Mouse (Mus musculus) adrenal gland, postnatal 10 days (tissue): ENCODE results near the gene Cenpx. TPM values are rescaled to one million over a fixed set of nuclear protein-coding genes. Genes with fewer than 3 reads are reported as not detected.
"Not testable (repeated sequence)": the region's sequence is repeated elsewhere in the genome, so short reads cannot be mapped to it uniquely, and the experiment has no call there.

ENCODE experiments used
- DNase-seq: peaks from one replicate; pipeline ENCODE4 v3.0.0; 2021; ENCODE audit warnings: mixed read lengths
- total RNA-seq, 2 experiments: library from RNA; stranded (reverse); gene quantifications; 2 replicates each; pipeline ENCODE4 v1.2.3; 2021

Gene Cenpx
- total RNA-seq, 2 experiments from 2014 or later, result 47.6 to 51.3 TPM

DNA sequence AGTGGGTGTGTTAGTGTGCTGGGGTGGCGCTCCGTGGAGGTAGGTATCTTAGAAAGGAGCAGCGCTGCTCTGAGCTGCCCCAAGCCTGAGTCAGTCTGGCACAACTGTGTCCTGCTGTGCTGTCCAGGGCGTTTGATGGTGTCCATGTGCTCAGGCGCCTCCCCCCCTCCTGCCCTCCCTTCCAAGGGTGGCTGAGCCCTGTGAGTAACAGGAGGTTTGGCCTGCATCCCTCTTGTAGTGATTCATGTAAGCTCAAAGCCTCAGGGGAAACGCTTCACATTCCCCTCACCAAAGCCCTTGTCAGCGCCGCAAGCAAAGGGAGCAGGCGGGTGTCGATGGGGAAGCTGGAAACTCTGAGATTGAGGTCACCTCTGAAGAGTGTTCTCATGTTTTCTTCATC lies 15.8 kb downstream of the Cenpx start:
- DNase-seq, result peak; percentile 80

GRCm38 (mm10) chr11:120696568-120696967 lies 17.0 kb downstream of the Cenpx start:
- DNase-seq, result no peak

GRCm38 (mm10) chr11:120695641-120696040 lies 17.9 kb downstream of the Cenpx start:
- peak; percentile 60 for DNase-seq

DNA sequence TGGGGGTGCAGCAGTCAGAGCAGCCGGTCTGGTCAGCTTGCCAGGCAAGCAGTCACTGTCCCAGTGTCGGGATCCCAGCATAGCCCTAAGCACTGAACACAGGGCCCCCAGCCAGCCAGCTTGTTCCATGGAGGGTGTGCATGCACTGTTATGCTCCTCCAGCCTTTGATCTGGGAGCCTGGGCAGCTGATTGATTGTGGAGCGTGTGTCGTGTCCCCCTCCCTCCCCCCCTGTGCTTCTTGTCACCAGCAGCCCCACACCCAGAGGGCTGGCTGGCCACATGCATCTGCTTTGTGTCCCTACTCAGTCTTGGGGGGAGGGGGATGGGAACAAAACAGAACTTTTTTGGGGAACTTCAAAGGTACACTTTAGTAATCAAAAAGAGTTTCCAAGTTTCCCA lies 18.4 kb downstream of the Cenpx start:
- peak; percentile 56 for DNase-seq

DNA sequence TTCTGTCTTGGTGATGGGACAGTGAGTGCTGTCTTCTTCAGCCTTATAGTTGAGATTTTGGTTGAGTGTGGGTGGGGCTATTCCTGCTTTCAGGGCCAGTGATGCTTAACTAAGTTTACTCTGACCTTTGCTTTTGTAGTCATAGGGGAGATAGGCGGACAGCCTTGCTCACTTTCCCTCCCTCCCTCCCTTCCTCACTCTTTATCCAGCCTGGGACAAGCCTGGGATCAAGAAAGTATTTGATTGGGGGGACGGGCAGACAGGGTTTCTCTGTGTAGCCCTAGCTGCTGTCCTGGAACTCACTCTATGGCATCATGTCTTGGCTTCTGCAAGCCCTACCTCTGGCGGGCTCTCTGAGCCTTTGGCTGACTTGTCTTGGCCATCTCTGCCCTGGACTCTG lies 20.1 kb downstream of the Cenpx start:
- no peak for DNase-seq

- DNase-seq, result no peak
Observed at GRCm38 (mm10) chr11:120692471-120693011, 21.0 kb downstream of the Cenpx start.

GRCm38 (mm10) chr11:120689365-120689764 lies 24.2 kb downstream of the Cenpx start:
- no peak for DNase-seq

GRCm38 (mm10) chr11:120686650-120687272 lies 26.8 kb downstream of the Cenpx start:
- DNase-seq, result no peak

DNA sequence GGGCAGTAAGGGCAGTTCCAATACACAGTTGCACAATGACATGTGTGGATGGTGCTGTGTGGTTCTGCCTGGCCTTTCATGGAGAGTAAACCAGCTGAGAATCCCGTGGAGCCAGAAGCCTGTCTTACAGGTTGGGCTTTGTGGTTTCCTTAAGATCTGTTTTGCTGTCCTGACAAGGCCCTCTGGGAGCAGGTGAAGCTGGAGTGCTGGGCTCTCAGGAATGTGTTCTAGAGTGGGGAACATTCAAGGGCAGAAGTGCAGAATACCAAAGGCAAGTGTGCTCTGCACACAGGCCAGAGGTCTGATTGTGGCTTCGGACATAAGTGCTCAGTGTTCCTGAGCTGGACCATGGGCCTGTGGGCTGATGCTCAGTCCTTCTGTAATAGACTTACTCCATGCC lies 28.9 kb downstream of the Cenpx start:
- no peak for DNase-seq

- no peak for DNase-seq
Observed at GRCm38 (mm10) chr11:120684086-120684485, 29.5 kb downstream of the Cenpx start.

DNA sequence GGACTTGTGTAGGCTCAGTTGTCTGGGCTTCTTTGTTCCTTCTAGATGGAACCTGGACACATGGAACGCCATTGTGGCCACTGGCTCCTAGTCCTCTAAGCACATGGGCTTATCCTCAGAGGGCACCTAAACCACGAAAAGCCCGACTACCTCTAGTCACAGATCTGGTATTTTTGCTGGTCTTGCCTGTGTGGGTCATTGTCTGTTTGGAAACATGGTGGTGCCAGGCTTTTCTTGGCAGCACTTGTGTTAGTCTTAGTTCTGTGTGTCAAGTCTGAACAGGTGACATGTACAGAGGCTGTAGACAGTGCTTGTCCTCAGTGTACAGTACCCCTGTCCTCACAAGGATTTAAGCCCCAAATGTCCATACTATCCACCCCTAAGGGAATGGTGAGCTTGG lies 30.0 kb downstream of the Cenpx start:
- DNase-seq, result no peak

- DNase-seq, result no peak
Observed at GRCm38 (mm10) chr11:120682683-120683082, 30.9 kb downstream of the Cenpx start.

DNA sequence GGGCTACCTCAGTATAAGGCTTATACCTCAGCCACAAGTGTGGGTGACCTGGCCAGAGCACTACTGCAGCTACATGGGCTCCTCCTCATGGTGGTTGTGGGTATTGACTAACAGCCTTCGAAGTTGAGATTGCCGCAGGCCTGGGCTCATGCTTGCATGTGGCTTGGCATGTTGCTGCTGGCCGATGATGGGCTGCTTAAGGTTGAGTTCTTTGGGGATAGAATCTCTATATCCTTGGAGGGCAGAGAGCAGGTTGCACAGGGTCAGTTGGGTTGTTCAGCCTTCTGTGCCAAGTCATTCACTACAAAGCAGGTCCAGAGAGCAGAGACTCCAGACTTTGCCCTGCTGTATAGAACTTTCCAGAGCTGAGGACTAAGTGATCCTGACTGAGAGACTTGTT lies 33.6 kb downstream of the Cenpx start:
- peak; percentile 43 for DNase-seq

DNA sequence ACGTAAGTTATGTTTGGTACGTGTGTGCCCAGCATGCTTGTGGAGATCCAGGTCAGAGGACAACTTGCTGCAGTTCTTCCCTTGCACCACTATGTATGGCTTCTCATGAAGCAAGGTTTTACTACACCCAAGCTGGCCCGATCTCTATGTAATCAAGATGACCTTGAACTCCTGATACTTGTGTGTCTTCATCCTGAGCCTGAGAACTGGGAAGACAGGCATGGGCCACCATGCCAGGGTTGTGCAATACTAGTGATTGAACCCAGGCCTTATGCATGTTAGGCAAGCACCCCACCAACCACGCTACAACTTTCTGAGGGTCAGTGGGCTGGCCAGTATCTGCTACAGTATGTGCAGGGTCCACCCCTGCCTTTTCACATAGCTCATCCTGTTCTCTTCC lies 36.6 kb downstream of the Cenpx start:
- DNase-seq, result no peak

DNA sequence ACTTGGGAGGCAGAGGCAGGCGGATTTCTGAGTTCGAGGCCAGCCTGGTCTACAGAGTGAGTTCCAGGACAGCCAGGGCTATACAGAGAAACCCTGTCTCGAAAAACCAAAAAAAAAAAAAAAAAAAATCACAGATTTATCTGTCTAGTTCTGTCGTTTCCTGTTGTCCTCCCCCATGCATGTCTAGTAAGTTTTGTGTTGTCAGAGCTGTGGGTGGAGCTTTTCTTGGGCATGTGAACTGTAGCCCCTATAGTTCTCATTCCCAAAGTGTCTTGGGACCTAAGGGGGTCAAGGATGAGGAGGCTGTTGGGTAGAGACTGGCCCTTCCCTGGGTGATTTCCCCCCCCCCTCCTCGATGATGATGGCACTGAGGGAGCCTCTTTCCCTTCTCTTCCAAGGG lies 37.7 kb downstream of the Cenpx start:
- DNase-seq, result not testable (repeated sequence)

DNA sequence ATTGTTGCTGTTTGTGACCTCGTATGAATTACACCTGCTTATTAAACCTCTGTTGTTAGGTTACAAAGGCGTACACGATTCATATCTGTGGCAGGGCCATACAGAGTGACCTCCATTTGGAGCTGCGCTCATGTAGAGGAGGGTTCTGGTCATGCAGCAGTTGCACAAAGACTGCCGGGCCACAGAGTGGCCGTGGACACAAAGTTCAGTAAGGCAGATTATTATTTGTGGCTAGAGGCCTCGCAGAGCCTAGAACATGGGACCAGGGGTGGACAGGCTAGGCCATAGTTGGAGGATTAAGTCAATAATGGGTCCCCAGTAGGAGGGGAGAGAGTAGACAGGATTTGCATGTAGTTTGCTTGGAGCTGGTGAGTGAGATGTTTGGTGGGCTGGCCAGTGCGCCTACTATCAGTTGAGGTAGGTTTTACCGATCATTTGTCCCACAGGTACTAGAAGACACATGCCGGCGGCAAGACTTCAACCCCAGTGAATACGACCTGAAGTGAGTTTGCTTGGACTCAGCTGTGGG lies 39.9 kb downstream of the Cenpx start:
- peak; percentile 37 for DNase-seq

DNA sequence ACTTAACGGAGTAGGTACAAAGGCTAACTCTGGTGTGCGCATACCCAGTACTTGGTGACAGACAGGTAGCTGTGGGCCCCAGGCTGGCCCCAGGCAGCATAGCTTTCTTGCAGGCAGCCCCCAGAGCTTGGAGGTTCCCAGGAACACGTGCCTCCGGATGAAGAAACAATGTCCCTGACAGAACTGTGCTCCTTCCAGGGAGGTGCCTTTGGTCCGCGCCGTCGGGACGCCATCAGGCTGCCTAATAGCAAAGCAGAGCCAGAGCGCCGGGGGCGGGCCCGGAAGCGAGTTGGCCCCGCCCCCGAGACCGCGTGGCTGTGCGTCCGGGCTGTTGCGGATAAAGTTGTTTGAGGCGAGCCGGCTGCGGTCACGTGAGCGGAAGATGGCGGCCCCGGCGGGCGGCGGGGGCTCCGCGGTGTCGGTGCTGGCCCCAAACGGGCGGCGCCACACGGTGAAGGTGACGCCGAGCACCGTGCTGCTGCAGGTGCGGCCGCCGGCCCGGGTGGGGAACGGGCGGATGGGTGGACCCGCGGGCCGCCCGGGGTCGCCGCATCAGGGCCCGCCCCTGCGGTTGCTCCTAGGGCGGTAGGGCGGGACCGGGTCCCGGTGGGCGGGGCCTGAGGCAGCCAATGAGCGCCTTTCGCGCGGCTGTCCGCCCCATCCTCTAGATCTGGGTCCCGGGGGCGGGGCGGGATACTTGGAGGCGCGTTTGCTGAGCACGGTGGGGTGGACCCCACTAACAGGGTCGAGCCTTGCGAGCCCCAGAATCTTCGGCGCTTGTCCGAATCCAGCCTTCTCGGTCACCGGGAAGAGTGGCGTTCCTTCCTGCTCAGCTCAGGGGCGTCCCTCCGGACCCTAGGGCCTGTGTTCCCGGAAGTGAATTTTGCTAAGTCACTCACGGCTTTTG lies 40.6 kb downstream of the Cenpx start, which contains the start of gene Aspscr1:
TSS of gene Aspscr1 (plus strand) at position 287 of the 907 bp plus-strand sequence.
- DNase-seq, result peak; percentile 98

DNA sequence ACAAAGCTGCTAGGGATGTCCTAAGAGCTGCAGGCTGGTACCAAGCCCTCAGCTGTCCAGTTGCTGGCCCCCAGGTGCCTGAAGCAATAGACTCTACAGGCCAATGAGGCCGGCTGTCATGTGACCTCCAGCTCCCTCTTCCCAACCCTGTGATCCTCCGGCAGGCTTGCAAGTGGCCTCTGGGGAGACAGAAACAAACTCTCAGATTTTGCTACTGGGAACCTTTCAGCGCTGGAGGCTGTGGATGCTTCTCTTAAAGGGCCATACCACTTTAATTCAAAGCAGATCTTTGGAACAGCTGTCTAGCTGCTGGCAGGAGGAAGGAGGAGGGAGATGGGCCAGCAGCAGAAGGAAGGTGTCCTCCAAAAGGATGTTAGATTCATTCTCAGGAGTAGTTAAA lies 46.9 kb downstream of the Cenpx start:
- no peak for DNase-seq

DNA sequence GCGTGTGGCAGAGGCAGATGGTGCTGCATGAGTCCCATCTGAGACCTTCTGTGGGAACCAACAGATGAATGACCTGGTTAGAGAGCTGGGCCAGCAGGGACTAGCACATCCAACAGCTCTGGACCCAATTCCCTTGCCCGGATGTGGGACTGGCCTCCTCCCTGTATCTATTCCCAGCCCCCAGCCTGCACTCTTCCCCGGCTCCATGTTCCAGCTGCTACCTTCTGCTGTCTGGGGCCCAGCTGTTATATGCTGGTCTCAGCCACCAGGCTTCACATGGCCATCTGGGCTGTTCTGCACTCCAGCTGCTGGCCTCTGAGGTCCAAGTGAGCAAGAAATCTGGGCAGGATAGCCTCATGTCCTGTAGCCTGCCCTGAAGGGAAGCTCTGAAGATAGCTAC lies 48.1 kb downstream of the Cenpx start:
- no peak for DNase-seq

DNA sequence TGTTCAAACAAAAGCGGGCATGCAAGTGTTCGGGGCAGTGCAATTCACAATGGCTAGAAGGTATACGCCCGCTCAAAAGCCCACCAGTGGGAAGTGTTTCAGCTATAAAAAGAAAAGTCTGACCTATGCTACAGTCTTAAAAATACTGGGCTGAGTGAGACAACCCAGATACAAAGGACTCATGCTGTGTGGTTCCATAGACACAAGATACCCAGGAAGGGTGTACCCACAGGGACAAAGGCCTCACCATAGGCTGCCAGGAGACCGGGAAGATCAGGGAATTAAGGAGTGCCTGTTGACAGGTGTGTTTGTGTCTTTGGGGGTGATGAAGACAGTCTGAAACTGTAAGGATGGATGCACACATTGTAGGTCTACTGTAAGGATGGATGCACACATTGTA lies 49.8 kb downstream of the Cenpx start:
- no peak for DNase-seq

DNA sequence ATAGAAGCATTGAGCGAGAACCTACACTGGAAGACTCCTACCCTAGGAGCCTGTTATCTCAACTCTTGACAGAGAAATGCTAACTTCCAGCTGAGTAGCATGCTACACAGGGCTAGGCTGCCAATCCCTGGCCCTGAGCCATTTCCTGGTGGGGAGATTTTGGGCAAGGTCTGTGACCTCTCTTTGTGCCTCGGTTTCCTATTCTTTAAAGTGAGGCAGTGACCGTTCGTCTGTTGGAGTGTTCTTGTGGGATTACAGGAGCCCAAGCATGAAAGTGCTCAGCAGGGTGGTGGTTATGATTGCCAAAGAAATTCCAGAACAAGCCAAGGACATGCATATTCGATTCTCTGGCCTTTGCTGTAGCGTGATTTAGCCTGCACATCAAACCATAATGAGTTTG lies 50.8 kb downstream of the Cenpx start:
- peak; percentile 36 for DNase-seq

DNA sequence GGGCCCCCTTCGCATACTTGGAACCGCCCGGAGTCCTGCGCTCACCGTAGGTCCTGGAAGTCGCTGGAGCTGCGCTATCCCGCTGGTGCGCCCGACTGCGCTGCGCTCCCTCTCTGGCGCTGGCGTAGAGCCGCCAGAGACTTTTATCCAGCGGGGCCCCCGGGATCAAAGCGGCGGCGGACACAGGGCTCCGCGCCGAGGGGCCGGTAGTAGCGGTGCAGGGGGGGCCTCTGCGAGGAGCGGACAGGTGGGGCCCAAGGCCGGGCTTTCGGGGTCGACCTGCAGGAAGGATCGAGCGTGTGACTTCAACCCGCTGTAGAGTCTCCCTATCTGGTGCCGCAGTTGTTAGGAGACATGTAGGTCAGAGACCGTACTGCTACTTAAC lies 52.5 kb downstream of the Cenpx start, which contains the start of gene Notum:
TSS of gene Notum (minus strand) at position 100 of the 385 bp plus-strand sequence.
- DNase-seq, result no peak
